Mouse (Mus musculus): ENCODE results near the gene Rab10. TPM values are rescaled to one million over a fixed set of nuclear protein-coding genes. Genes with fewer than 3 reads are reported as not detected.

The Rab10 gene
- polyA plus RNA-seq (2012; rRNA removed), result 74.8 and 79.4 TPM in 2 replicates
- polyA plus RNA-seq (2014; fragmentation: Nextera tagmentation; extraction: Ambion mirVana), result 94.7 and 105 TPM in 2 replicates

- H3K4me3 ChIP-seq (replicated peaks; ENCODE audit: low read length), result peak within 1 kb of the TSS; percentile 97
- peak within 1 kb of the TSS; percentile 93 for H3K27ac ChIP-seq (replicated peaks; ENCODE audit: low read depth, low read length)
- under 1% methylated on average over 68 of the region's 111 CpGs for WGBS
- H3K4me1 ChIP-seq (ENCODE audit: control insufficient read depth, insufficient read depth, low read length), result peaks cover 13% of the 10 kb centered on the region
- H3K36me3 ChIP-seq (ENCODE audit: control insufficient read depth, insufficient read depth, low read length), result no peaks in the 10 kb centered on the region; the same call in 1 of the 2 replicates
- H3K9ac ChIP-seq (ENCODE audit: low read depth, low read length, severe bottlenecking), result peak within 1 kb of the TSS; percentile 89
- H3K4me2 ChIP-seq (replicated peaks; ENCODE audit: low read depth, low read length, severe bottlenecking), result peak within 1 kb of the TSS; percentile 74
- DNase-seq (ENCODE audit: low spot score) (peak; percentile 98), ATAC-seq (ENCODE audit: low FRiP score, low read depth) (peak; percentile 99)
- H3K27me3 ChIP-seq (ENCODE audit: control insufficient read depth, insufficient read depth, low read length), result no peaks in the 10 kb centered on the region
- H3K9me3 ChIP-seq (ENCODE audit: control insufficient read depth, low read length), result no peaks in the 10 kb centered on the region
- TF ChIP-seq POLR2A (IDR thresholded peaks at IDR 0.05; ENCODE audit: borderline replicate concordance, extremely low read depth, insufficient read depth, insufficient read length), result peak; percentile 76
Observed at GRCm38 (mm10) chr12:3309391-3310320, at the start of gene Rab10. Rab10 (minus strand) TSS chr12:3309969.

- no peak for TF ChIP-seq POLR2A (IDR thresholded peaks at IDR 0.05; ENCODE audit: borderline replicate concordance, extremely low read depth, insufficient read depth, insufficient read length)
- H3K27me3 ChIP-seq (ENCODE audit: control insufficient read depth, insufficient read depth, low read length), result no peaks in the 10 kb centered on the region
- no peaks in the 10 kb centered on the region for H3K36me3 ChIP-seq (ENCODE audit: control insufficient read depth, insufficient read depth, low read length)
Observed at GRCm38 (mm10) chr12:3359302-3359701, 49.5 kb upstream of the Rab10 start.

GRCm38 (mm10) chr12:3356824-3357223 lies 47.1 kb upstream of the Rab10 start:
- H3K9ac ChIP-seq (ENCODE audit: low read depth, low read length, severe bottlenecking), result no peak overlapping the region
- no peaks in the 10 kb centered on the region for H3K4me1 ChIP-seq (ENCODE audit: control insufficient read depth, insufficient read depth, low read length)
- no peak for DNase-seq (ENCODE audit: low spot score)
- no peaks in the 10 kb centered on the region for H3K27me3 ChIP-seq (ENCODE audit: control insufficient read depth, insufficient read depth, low read length)
- ATAC-seq (ENCODE audit: low FRiP score, low read depth), result no peak
- H3K27ac ChIP-seq (replicated peaks; ENCODE audit: low read depth, low read length), result no peak overlapping the region
- no peaks in the 10 kb centered on the region for H3K36me3 ChIP-seq (ENCODE audit: control insufficient read depth, insufficient read depth, low read length)
- H3K4me3 ChIP-seq (replicated peaks; ENCODE audit: low read length), result 0 out of 2 replicates have a peak overlapping the region, but pooled peaks have one; percentile 1
- no peak overlapping the region for H3K4me2 ChIP-seq (replicated peaks; ENCODE audit: low read depth, low read length, severe bottlenecking)
- WGBS, result 64% methylated on average over 14 of the region's 16 CpGs
- TF ChIP-seq POLR2A (IDR thresholded peaks at IDR 0.05; ENCODE audit: borderline replicate concordance, extremely low read depth, insufficient read depth, insufficient read length), result no peak
- H3K9me3 ChIP-seq (ENCODE audit: control insufficient read depth, low read length), result no peaks in the 10 kb centered on the region

More at GRCm38 (mm10) chr12:3359302-3359701, 49.5 kb upstream of the Rab10 start:
- ATAC-seq (ENCODE audit: low FRiP score, low read depth) (no peak; the same call in 1 of the 2 replicates), DNase-seq (ENCODE audit: low spot score) (peak; percentile 75)
- WGBS, result 29% methylated on average over 3 of the region's 3 CpGs
- no peak overlapping the region for H3K27ac ChIP-seq (replicated peaks; ENCODE audit: low read depth, low read length)
- no peak overlapping the region for H3K4me3 ChIP-seq (replicated peaks; ENCODE audit: low read length)
- no peaks in the 10 kb centered on the region for H3K4me1 ChIP-seq (ENCODE audit: control insufficient read depth, insufficient read depth, low read length)
- no peak overlapping the region for H3K9ac ChIP-seq (ENCODE audit: low read depth, low read length, severe bottlenecking)
- no peaks in the 10 kb centered on the region for H3K9me3 ChIP-seq (ENCODE audit: control insufficient read depth, low read length)
- H3K4me2 ChIP-seq (replicated peaks; ENCODE audit: low read depth, low read length, severe bottlenecking), result no peak overlapping the region

GRCm38 (mm10) chr12:3355068-3355467 lies 45.3 kb upstream of the Rab10 start:
- no peak for ATAC-seq (ENCODE audit: low FRiP score, low read depth)

GRCm38 (mm10) chr12:3352216-3352615 lies 42.4 kb upstream of the Rab10 start:
- no peak overlapping the region for H3K4me3 ChIP-seq (replicated peaks; ENCODE audit: low read length)
- H3K9ac ChIP-seq (ENCODE audit: low read depth, low read length, severe bottlenecking), result no peak overlapping the region
- no peak overlapping the region for H3K27ac ChIP-seq (replicated peaks; ENCODE audit: low read depth, low read length)
- DNase-seq (ENCODE audit: low spot score), result no peak
- no peaks in the 10 kb centered on the region for H3K36me3 ChIP-seq (ENCODE audit: control insufficient read depth, insufficient read depth, low read length)
- H3K9me3 ChIP-seq (ENCODE audit: control insufficient read depth, low read length), result no peaks in the 10 kb centered on the region
- H3K27me3 ChIP-seq (ENCODE audit: control insufficient read depth, insufficient read depth, low read length), result no peaks in the 10 kb centered on the region
- no peaks in the 10 kb centered on the region for H3K4me1 ChIP-seq (ENCODE audit: control insufficient read depth, insufficient read depth, low read length)
- WGBS, result 71% methylated on average over 6 of the region's 6 CpGs
- no peak for ATAC-seq (ENCODE audit: low FRiP score, low read depth)
- H3K4me2 ChIP-seq (replicated peaks; ENCODE audit: low read depth, low read length, severe bottlenecking), result no peak overlapping the region
- TF ChIP-seq POLR2A (IDR thresholded peaks at IDR 0.05; ENCODE audit: borderline replicate concordance, extremely low read depth, insufficient read depth, insufficient read length), result no peak

More at GRCm38 (mm10) chr12:3355068-3355467, 45.3 kb upstream of the Rab10 start:
- H3K36me3 ChIP-seq (ENCODE audit: control insufficient read depth, insufficient read depth, low read length), result no peaks in the 10 kb centered on the region
- no peak for DNase-seq (ENCODE audit: low spot score)
- H3K4me1 ChIP-seq (ENCODE audit: control insufficient read depth, insufficient read depth, low read length), result no peaks in the 10 kb centered on the region
- H3K9ac ChIP-seq (ENCODE audit: low read depth, low read length, severe bottlenecking), result no peak overlapping the region
- H3K4me3 ChIP-seq (replicated peaks; ENCODE audit: low read length), result no peak overlapping the region
- H3K9me3 ChIP-seq (ENCODE audit: control insufficient read depth, low read length), result no peaks in the 10 kb centered on the region
- no peaks in the 10 kb centered on the region for H3K27me3 ChIP-seq (ENCODE audit: control insufficient read depth, insufficient read depth, low read length)
- no peak overlapping the region for H3K4me2 ChIP-seq (replicated peaks; ENCODE audit: low read depth, low read length, severe bottlenecking)
- WGBS, result 81% methylated on average over 8 of the region's 8 CpGs
- no peak overlapping the region for H3K27ac ChIP-seq (replicated peaks; ENCODE audit: low read depth, low read length)
- no peak for TF ChIP-seq POLR2A (IDR thresholded peaks at IDR 0.05; ENCODE audit: borderline replicate concordance, extremely low read depth, insufficient read depth, insufficient read length)
